Mouse (Mus musculus) liver, adult 2 months (tissue): ENCODE measurements around the gene Cep57. TPM values are rescaled to one million over a fixed set of nuclear protein-coding genes. Genes with fewer than 3 reads are reported as not detected.

ENCODE experiments used
- DNase-seq: peaks from one replicate; pipeline ENCODE4 v3.0.0-alpha.2; 2011; ENCODE audit warnings: low read depth, low spot score; ENCODE audit errors: extremely low read depth
- H3K27ac ChIP-seq: fragments of 200-500 bp; replicated peaks from 2 replicates; pipeline ENCODE4 v1.5.1; 2012; ENCODE audit warnings: low read depth, mild to moderate bottlenecking, control low read depth, inconsistent platforms, low read length; ENCODE audit not compliant: insufficient read depth
- H3K27me3 ChIP-seq: fragments of 200-500 bp; 2 replicates; pipeline ENCODE4 v1.6.1; 2012; ENCODE audit warnings: mild to moderate bottlenecking, moderate library complexity, low read length, inconsistent platforms; ENCODE audit not compliant: control insufficient read depth, insufficient read depth
- H3K36me3 ChIP-seq: fragments of 200-500 bp; 2 replicates; pipeline ENCODE4 v1.6.1; 2012; ENCODE audit warnings: low read length, inconsistent platforms; ENCODE audit not compliant: control insufficient read depth, insufficient read depth
- H3K4me1 ChIP-seq: fragments of 200-500 bp; 2 replicates; pipeline ENCODE4 v1.6.1; 2011; ENCODE audit warnings: low read length; ENCODE audit not compliant: control insufficient read depth, insufficient read depth
- H3K4me3 ChIP-seq: fragments of 200-500 bp; 2 replicates; pipeline ENCODE4 v1.5.1; 2011; ENCODE audit warnings: low read depth, mild to moderate bottlenecking, control low read depth, low read length, moderate library complexity; ENCODE audit not compliant: insufficient read depth
- H3K79me2 ChIP-seq: fragments of 200-500 bp; 2 replicates; pipeline ENCODE4 v1.6.1; 2012; ENCODE audit warnings: inconsistent platforms, mild to moderate bottlenecking, low read length, moderate library complexity; ENCODE audit not compliant: control insufficient read depth, insufficient read depth
- H3K9ac ChIP-seq: fragments of 200-500 bp; 2 replicates; pipeline ENCODE4 v1.6.1; 2012; ENCODE audit warnings: low read depth, mild to moderate bottlenecking, control low read depth, inconsistent platforms, low read length
- CTCF ChIP-seq: fragments of 200-500 bp; IDR thresholded peaks from 2 replicates; pipeline ENCODE4 v1.5.1; 2011; ENCODE audit warnings: low read depth, low read length, control low read depth
- POLR2A ChIP-seq: fragments of 200-500 bp; IDR thresholded peaks from 2 replicates; pipeline ENCODE4 v1.6.1; 2011; ENCODE audit warnings: low read length, control low read depth; ENCODE audit not compliant: insufficient read depth; ENCODE audit errors: extremely low read depth
- WGBS: fragments of 180-500 bp; shearing (Covaris S2); methylation state at CpG from one replicate; pipeline ENCODE4 v1.1.7; 2018; 5-methylcytosine and 5-hydroxymethylcytosine counted together
- polyA plus RNA-seq: library from polyadenylated mRNA; depleted of rRNA; stranded (reverse); fragments of >200 nt; gene quantifications from 2 replicates; pipeline ENCODE4 v1.2.3, GENCODE M21; 2012; rRNA removed
- total RNA-seq: library from RNA; depleted of rRNA; stranded (reverse); fragments of >200 nt; gene quantifications from 2 replicates; pipeline ENCODE4 v1.2.3, GENCODE M21; 2014; rRNA removed

Cep57 gene
- 13.0 and 15.6 TPM in 2 replicates for total RNA-seq
- polyA plus RNA-seq, result 3.3 and 3.5 TPM in 2 replicates

DNA sequence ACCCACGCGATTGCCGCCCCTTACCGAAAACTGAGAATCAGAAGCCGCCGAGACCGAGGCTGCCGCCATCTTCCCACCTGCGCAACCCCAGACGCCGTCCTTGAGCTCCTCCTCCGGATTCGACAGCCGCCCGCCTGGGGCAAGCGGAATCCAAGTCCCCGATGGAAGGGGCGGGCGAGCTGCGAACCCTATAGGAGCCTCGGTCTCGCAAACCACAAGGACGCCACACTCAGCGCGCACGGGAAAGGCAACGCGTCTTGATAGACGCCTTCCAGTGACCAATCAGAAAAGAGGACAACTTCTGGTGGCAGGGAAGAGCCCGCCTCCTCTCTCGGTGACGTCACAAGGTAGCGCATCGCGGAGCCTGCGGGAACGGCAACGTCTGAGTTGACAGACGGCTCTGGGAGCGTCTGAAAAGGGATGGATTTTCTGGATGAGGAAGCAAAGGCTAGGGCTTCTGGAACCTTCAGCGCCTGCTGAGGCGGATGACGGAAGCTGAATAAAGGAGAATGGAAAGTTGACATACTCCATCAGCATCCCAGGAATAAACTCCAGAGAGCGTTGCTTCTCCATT is at the start of gene Cep57:
Gene Cep57 (minus strand): TSS at position 276 of the 574 bp plus-strand sequence.
- no peaks in the 10 kb centered on the region for H3K27me3 ChIP-seq
- peak within 1 kb of the TSS; percentile 82 for H3K27ac ChIP-seq

DNA sequence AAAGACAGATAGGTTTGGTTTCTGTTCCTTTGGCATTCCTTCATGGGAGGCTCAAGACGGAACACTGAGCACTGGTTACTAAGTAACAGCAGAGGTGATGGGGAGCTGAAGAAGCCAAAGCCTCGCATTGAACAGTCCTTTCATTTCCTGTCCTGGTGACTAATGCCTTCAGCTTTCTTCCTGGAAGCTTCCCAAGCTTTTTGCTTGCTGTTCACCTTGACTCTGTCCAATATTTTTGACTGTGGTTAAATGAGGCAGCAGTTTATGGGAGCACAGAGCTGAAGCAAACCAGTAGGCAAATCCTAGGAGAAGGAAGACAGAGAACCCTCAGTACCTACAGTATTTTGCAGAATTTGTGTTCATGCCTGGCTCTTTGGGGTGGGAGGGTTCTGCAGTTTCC is 48.4 kb upstream of the Cep57 start:
- Histone ChIP-seq H3K4me3 (no peak overlapping the region), H3K79me2 (no peaks in the 10 kb centered on the region), H3K27me3 (no peaks in the 10 kb centered on the region), H3K4me1 (no peaks in the 10 kb centered on the region), H3K27ac (no peak overlapping the region), H3K9ac (no peak overlapping the region), H3K36me3 (no peaks in the 10 kb centered on the region)
- DNase-seq, result no peak
- no peak for TF ChIP-seq POLR2A
- TF ChIP-seq CTCF, result no peak
- WGBS, result 46% methylated on average over 2 of the region's 2 CpGs

More for the DNA sequence above, at the start of gene Cep57:
- H3K79me2 ChIP-seq, result peaks cover 7% of the 10 kb centered on the region
- H3K4me3 ChIP-seq, result peak within 1 kb of the TSS; percentile 93
- H3K36me3 ChIP-seq, result peaks cover 12% of the 10 kb centered on the region
- peak within 1 kb of the TSS; percentile 93 for H3K9ac ChIP-seq
- peak; percentile 97 for DNase-seq
- no peak for TF ChIP-seq CTCF
- TF ChIP-seq POLR2A, result peak; percentile 52
- under 1% methylated on average over 44 of the region's 44 CpGs for WGBS
- H3K4me1 ChIP-seq, result peaks cover 1% of the 10 kb centered on the region; the same call in 1 of the 2 replicates

- TF ChIP-seq CTCF, result no peak
- no peak for TF ChIP-seq POLR2A
- H3K4me3 ChIP-seq, result no peak overlapping the region
- no peaks in the 10 kb centered on the region for H3K27me3 ChIP-seq
- DNase-seq, result no peak
- no peak overlapping the region for H3K27ac ChIP-seq
- no peaks in the 10 kb centered on the region for H3K36me3 ChIP-seq
- H3K79me2 ChIP-seq, result no peaks in the 10 kb centered on the region
- no peaks in the 10 kb centered on the region for H3K4me1 ChIP-seq
- WGBS, result 25% methylated on average over 2 of the region's 2 CpGs
- H3K9ac ChIP-seq, result no peak overlapping the region
Measured at GRCm38 (mm10) chr9:13874359-13874758, 47.5 kb upstream of the Cep57 start.

DNA sequence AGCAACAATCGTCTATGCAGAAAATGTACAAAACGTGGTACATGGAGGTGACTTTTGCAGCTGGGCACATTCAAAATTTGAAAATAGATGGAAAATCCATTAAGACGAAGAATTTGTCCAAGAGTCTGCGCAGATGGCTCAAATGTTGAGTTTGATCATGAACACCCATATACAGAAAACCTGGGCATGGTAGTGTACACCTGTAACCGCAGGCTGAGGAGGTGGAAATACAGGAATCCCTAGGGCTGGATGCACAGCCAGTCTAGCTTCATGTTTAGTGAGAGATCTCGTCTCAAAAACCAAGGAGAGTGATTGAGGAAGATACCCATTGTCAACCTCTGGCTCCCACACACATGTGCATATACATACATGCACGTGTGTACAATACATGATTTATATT is 44.7 kb upstream of the Cep57 start:
- Histone ChIP-seq H3K4me1 (no peaks in the 10 kb centered on the region), H3K27me3 (no peaks in the 10 kb centered on the region), H3K27ac (no peak overlapping the region), H3K9ac (no peak overlapping the region), H3K36me3 (no peaks in the 10 kb centered on the region), H3K4me3 (no peak overlapping the region), H3K79me2 (no peaks in the 10 kb centered on the region)
- TF ChIP-seq POLR2A (no peak), CTCF (no peak)
- DNase-seq, result no peak
- WGBS, result 88% methylated on average over 7 of the region's 7 CpGs

GRCm38 (mm10) chr9:13867646-13868045 is 40.7 kb upstream of the Cep57 start:
- no peak for DNase-seq
- WGBS, result 79% methylated on average over 2 of the region's 2 CpGs
- TF ChIP-seq POLR2A (no peak), CTCF (no peak)
- Histone ChIP-seq H3K27ac (no peak overlapping the region), H3K4me1 (no peaks in the 10 kb centered on the region), H3K36me3 (no peaks in the 10 kb centered on the region), H3K79me2 (no peaks in the 10 kb centered on the region), H3K9ac (no peak overlapping the region), H3K27me3 (no peaks in the 10 kb centered on the region), H3K4me3 (no peak overlapping the region)

GRCm38 (mm10) chr9:13856777-13857176 is 29.9 kb upstream of the Cep57 start:
- no peaks in the 10 kb centered on the region for H3K27me3 ChIP-seq
- H3K9ac ChIP-seq, result no peak overlapping the region
- H3K36me3 ChIP-seq, result no peaks in the 10 kb centered on the region
- TF ChIP-seq POLR2A (no peak), CTCF (no peak)
- no peak for DNase-seq
- H3K4me3 ChIP-seq, result no peak overlapping the region
- no peak overlapping the region for H3K27ac ChIP-seq
- 76% methylated on average over 4 of the region's 4 CpGs for WGBS
- no peaks in the 10 kb centered on the region for H3K4me1 ChIP-seq
- no peaks in the 10 kb centered on the region for H3K79me2 ChIP-seq
